Mouse (Mus musculus) lung, postnatal 0 days (tissue): ENCODE measurements around the gene Prickle2. TPM values are rescaled to one million over a fixed set of nuclear protein-coding genes. Genes with fewer than 3 reads are reported as not detected.

Source experiments
- ATAC-seq: fragments of 200-750 bp; cut with Nextera tagmentation; 2 replicates; pipeline ENCODE4 v1.8.0; 2017; ENCODE audit warnings: moderate library complexity
- DNase-seq: peaks from one replicate; pipeline ENCODE4 v3.0.0-alpha.2; 2016; ENCODE audit warnings: low spot score
- H3K27ac ChIP-seq: fragments of 300-500 bp; sonication (generic); 2 replicates; pipeline ENCODE4 v1.5.1; 2014; ENCODE audit warnings: antibody characterized with exemption, mild to moderate bottlenecking, low read length, mixed read lengths
- H3K27me3 ChIP-seq: fragments of 300-500 bp; sonication (generic); replicated peaks from 2 replicates; pipeline ENCODE4 v1.6.1; 2014; ENCODE audit warnings: low read length, mixed read lengths; ENCODE audit not compliant: insufficient read depth
- H3K36me3 ChIP-seq: fragments of 300-500 bp; sonication (generic); 2 replicates; pipeline ENCODE4 v1.6.1; 2014; ENCODE audit warnings: low read length, mixed read lengths; ENCODE audit not compliant: insufficient read depth
- H3K4me1 ChIP-seq: fragments of 300-500 bp; sonication (generic); 2 replicates; pipeline ENCODE4 v1.6.1; 2014; ENCODE audit warnings: antibody characterized with exemption, low read depth, low read length, mixed read lengths; ENCODE audit not compliant: insufficient read depth
- H3K4me2 ChIP-seq: fragments of 300-500 bp; sonication (generic); replicated peaks from 2 replicates; pipeline ENCODE4 v1.6.1; 2014; ENCODE audit warnings: low read depth, mild to moderate bottlenecking, low read length, moderate library complexity, mixed read lengths
- H3K4me3 ChIP-seq: fragments of 300-500 bp; sonication (generic); 2 replicates; pipeline ENCODE4 v1.5.1; 2014; ENCODE audit warnings: low read depth, low read length
- H3K9ac ChIP-seq: fragments of 300-500 bp; sonication (generic); replicated peaks from 2 replicates; pipeline ENCODE4 v1.6.1; 2014; ENCODE audit warnings: low read depth, mild to moderate bottlenecking
- H3K9me3 ChIP-seq: fragments of 300-500 bp; sonication (generic); 2 replicates; pipeline ENCODE4 v1.6.1; 2016; ENCODE audit warnings: low read length, mixed read lengths
- CTCF ChIP-seq: IDR thresholded peaks from 2 replicates; pipeline ENCODE4 v1.5.1; 2016; ENCODE audit warnings: antibody characterized with exemption, mild to moderate bottlenecking
- EP300 ChIP-seq: IDR thresholded peaks from 2 replicates; pipeline ENCODE4 v1.6.1; 2016; ENCODE audit warnings: antibody characterized with exemption, mild to moderate bottlenecking, control low read depth
- WGBS: fragments of 180-500 bp; shearing (Covaris S2); extraction: QIAGEN DNeasy Blood & Tissue Kit; methylation state at CpG from one replicate; pipeline ENCODE4 v1.1.7; 2014; 5-methylcytosine and 5-hydroxymethylcytosine counted together
- polyA plus RNA-seq: library from polyadenylated mRNA; unstranded; fragments of >200 nt; fragmentation: Nextera tagmentation; extraction: Ambion mirVana; gene quantifications from 2 replicates; pipeline ENCODE4 v1.2.1, GENCODE M21; 2015

Prickle2 gene
- polyA plus RNA-seq, 1 experiment from 2014 or later, result 7.0 TPM

GRCm38 (mm10) chr6:92617183-92617582 lies 88.8 kb downstream of the Prickle2 start:
- no peak overlapping the region for H3K27ac ChIP-seq
- WGBS, result 57% methylated on average over 2 of the region's 2 CpGs
- no peak overlapping the region for H3K4me2 ChIP-seq
- H3K9ac ChIP-seq, result no peak overlapping the region
- H3K36me3 ChIP-seq, result no peaks in the 10 kb centered on the region
- no peaks in the 10 kb centered on the region for H3K4me1 ChIP-seq
- DNase-seq, result no peak
- TF ChIP-seq EP300 (no peak), CTCF (no peak)
- no peaks in the 10 kb centered on the region for H3K27me3 ChIP-seq
- H3K4me3 ChIP-seq, result no peak overlapping the region
- ATAC-seq, result no peak
- H3K9me3 ChIP-seq, result no peaks in the 10 kb centered on the region

DNA sequence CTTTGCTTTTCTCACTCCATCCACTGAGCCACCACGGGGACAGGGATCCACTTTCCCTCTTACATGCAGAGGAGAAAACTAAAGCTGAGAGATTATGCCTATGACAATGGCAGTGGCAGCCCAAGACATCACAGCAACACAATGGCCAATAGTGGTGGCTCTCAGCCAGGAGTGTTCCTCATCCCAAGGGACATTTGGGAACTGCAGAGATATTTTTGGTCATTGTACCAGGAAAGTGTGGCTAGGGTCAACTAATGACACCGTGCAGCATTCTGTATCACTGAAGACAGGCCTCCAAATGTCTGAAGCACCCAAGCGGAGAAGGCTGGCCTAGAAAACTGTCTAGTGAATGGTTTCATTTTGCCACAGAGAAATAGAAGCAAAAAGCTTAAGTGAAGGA lies 91.2 kb downstream of the Prickle2 start:
- 74% methylated on average over 3 of the region's 3 CpGs for WGBS
- no peaks in the 10 kb centered on the region for H3K36me3 ChIP-seq
- no peak for ATAC-seq

DNA sequence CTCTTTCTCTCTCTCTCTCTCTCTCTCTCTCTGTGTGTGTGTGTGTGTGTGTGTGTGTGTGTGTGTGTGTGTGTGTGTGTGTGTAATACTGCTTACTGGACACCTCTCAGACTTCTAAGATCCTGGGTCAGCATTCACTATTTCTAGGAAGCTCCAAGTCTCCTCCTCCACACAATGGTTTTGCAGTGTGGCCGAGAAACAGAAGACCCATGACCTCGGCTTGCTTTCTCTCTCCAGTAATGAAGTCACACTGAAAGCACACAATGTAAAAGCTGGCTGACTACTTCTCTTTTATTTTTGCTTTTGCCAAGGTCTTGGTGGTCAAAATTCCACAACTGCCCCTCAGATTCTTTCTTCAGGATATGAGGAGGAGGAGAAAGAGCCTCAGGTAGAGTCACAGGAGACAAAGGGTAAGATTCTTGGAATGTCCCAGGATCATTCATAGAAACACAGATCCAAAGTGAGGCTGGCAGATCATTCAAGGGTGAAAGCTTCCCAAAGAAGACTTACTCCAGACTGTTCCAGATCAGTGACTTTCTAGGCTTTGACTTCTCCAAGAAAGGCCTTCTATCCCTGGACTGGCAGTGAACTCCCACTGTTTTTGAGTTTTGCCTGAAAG lies 93.7 kb downstream of the Prickle2 start:
- Histone ChIP-seq H3K4me2 (no peak overlapping the region), H3K4me1 (peaks cover 4% of the 10 kb centered on the region; the same call in 1 of the 2 replicates), H3K27ac (no peak overlapping the region; the same call in 1 of the 2 replicates), H3K9me3 (no peaks in the 10 kb centered on the region), H3K4me3 (no peak overlapping the region), H3K27me3 (no peaks in the 10 kb centered on the region), H3K36me3 (no peaks in the 10 kb centered on the region), H3K9ac (no peak overlapping the region)
- ATAC-seq, result no peak
- DNase-seq, result peak; percentile 17
- 49% methylated on average over 2 of the region's 2 CpGs for WGBS
- TF ChIP-seq CTCF (no peak), EP300 (no peak)

More for the DNA sequence above, 91.2 kb downstream of the Prickle2 start:
- TF ChIP-seq EP300, result no peak
- no peak for TF ChIP-seq CTCF
- Histone ChIP-seq H3K4me2 (no peak overlapping the region), H3K4me1 (no peaks in the 10 kb centered on the region), H3K9ac (no peak overlapping the region), H3K27ac (no peak overlapping the region), H3K4me3 (no peak overlapping the region), H3K27me3 (no peaks in the 10 kb centered on the region), H3K9me3 (no peaks in the 10 kb centered on the region)
- DNase-seq, result no peak

- TF ChIP-seq CTCF (no peak), EP300 (no peak)
- no peak overlapping the region for H3K27ac ChIP-seq
- ATAC-seq, result peak; percentile 66
- H3K9me3 ChIP-seq, result no peaks in the 10 kb centered on the region
- H3K27me3 ChIP-seq, result no peaks in the 10 kb centered on the region
- H3K4me3 ChIP-seq, result no peak overlapping the region
- H3K4me2 ChIP-seq, result no peak overlapping the region
- WGBS, result 33% methylated on average over 9 of the region's 9 CpGs
- no peak overlapping the region for H3K9ac ChIP-seq
- DNase-seq, result peak; percentile 72
- no peaks in the 10 kb centered on the region for H3K36me3 ChIP-seq
- peaks cover 4% of the 10 kb centered on the region; the same call in 1 of the 2 replicates for H3K4me1 ChIP-seq
Observed at GRCm38 (mm10) chr6:92609682-92610235, 96.2 kb downstream of the Prickle2 start.

GRCm38 (mm10) chr6:92609078-92609477 lies 96.9 kb downstream of the Prickle2 start:
- TF ChIP-seq EP300, result no peak
- Histone ChIP-seq H3K4me3 (no peak overlapping the region), H3K27me3 (no peaks in the 10 kb centered on the region), H3K4me2 (no peak overlapping the region), H3K9ac (no peak overlapping the region), H3K4me1 (peaks cover 4% of the 10 kb centered on the region; the same call in 1 of the 2 replicates), H3K9me3 (no peaks in the 10 kb centered on the region), H3K27ac (no peak overlapping the region), H3K36me3 (no peaks in the 10 kb centered on the region)
- WGBS, result 71% methylated on average over 3 of the region's 3 CpGs
- DNase-seq (peak; percentile 16), ATAC-seq (peak; percentile 37)

- WGBS, result 41% methylated on average over 2 of the region's 2 CpGs
- Histone ChIP-seq H3K27me3 (no peaks in the 10 kb centered on the region), H3K4me2 (no peak overlapping the region), H3K27ac (no peak overlapping the region), H3K9ac (no peak overlapping the region), H3K4me3 (no peak overlapping the region), H3K9me3 (no peaks in the 10 kb centered on the region), H3K4me1 (peaks cover 4% of the 10 kb centered on the region; the same call in 1 of the 2 replicates), H3K36me3 (no peaks in the 10 kb centered on the region)
- no peak for ATAC-seq
- TF ChIP-seq EP300 (no peak), CTCF (no peak)
- no peak for DNase-seq
Observed at GRCm38 (mm10) chr6:92605156-92605555, 100.8 kb downstream of the Prickle2 start.
